Mouse (Mus musculus): ENCODE measurements around the gene Hist1h2bc. TPM values are rescaled to one million over a fixed set of nuclear protein-coding genes. Genes with fewer than 3 reads are reported as not detected.

The Hist1h2bc gene
- polyA plus RNA-seq, 1 experiment: 281 TPM

- DNase-seq (ENCODE audit: low read depth): no peak
Measured at GRCm38 (mm10) chr13:23737091-23737490, 53.1 kb downstream of the Hist1h2bc start.

GRCm38 (mm10) chr13:23738041-23738440 is 54.0 kb downstream of the Hist1h2bc start:
- no peak for DNase-seq (ENCODE audit: low read depth)

- DNase-seq (ENCODE audit: low read depth): no peak
Measured at GRCm38 (mm10) chr13:23738677-23739068, 54.7 kb downstream of the Hist1h2bc start, which contains the start of gene Hist1h1c. TSS of gene Hist1h1c (plus strand) at chr13:23738808.

GRCm38 (mm10) chr13:23739069-23739921 is 55.3 kb downstream of the Hist1h2bc start:
- no peak for DNase-seq (ENCODE audit: low read depth)

- DNase-seq (ENCODE audit: low read depth): no peak
Measured at GRCm38 (mm10) chr13:23739922-23740252, 55.9 kb downstream of the Hist1h2bc start.

- no peak for DNase-seq (ENCODE audit: low read depth)
Measured at GRCm38 (mm10) chr13:23740256-23740840, 56.3 kb downstream of the Hist1h2bc start.

- DNase-seq (ENCODE audit: low read depth): no peak
Measured at GRCm38 (mm10) chr13:23740910-23741309, 56.9 kb downstream of the Hist1h2bc start.

GRCm38 (mm10) chr13:23742007-23742406 is 58.0 kb downstream of the Hist1h2bc start:
- DNase-seq (ENCODE audit: low read depth): no peak

Other genes starting within 250 kb of the Hist1h2bc start
- 0.09 TPM in 1 of 2 replicates, not detected in the other for gene Btn1a1, start 218.3 kb upstream of the Hist1h2bc start, polyA plus RNA-seq (2012; rRNA removed)
- 0.09 TPM in 1 of 2 replicates, not detected in the other for gene Btn2a2, start 195.3 kb upstream of the Hist1h2bc start, polyA plus RNA-seq (2012; rRNA removed)
- 50.9 and 92.4 TPM in 2 replicates for gene Hist1h4h, start 153.1 kb upstream of the Hist1h2bc start, polyA plus RNA-seq (2012; rRNA removed)
- 20.4 and 27.6 TPM in 2 replicates for gene Hist1h2af, start 150.3 kb upstream of the Hist1h2bc start, polyA plus RNA-seq (2012; rRNA removed)
- 1.5 and 2.8 TPM in 2 replicates for gene Hist1h3g, start 148.8 kb upstream of the Hist1h2bc start, polyA plus RNA-seq (2012; rRNA removed)
- 0.61 and 0.81 TPM in 2 replicates for gene Hist1h2bh, start 140.8 kb upstream of the Hist1h2bc start, polyA plus RNA-seq (2012; rRNA removed)
- 1.9 and 2.1 TPM in 2 replicates for gene Hist1h3f, start 140.1 kb upstream of the Hist1h2bc start, polyA plus RNA-seq (2012; rRNA removed)
- gene Hist1h4f, start 132.6 kb upstream of the Hist1h2bc start, polyA plus RNA-seq (2012; rRNA removed): 3.9 and 8.5 TPM in 2 replicates
- gene Hist1h1d, start 130.9 kb upstream of the Hist1h2bc start, polyA plus RNA-seq (2012; rRNA removed): 0.19 and 0.24 TPM in 2 replicates
- 11.9 and 13.2 TPM in 2 replicates for gene Hist1h3e, start 121.8 kb upstream of the Hist1h2bc start, polyA plus RNA-seq (2012; rRNA removed)
- 0.49 and 1.3 TPM in 2 replicates for gene Hist1h2ae, start 113.0 kb upstream of the Hist1h2bc start, polyA plus RNA-seq (2012; rRNA removed)
- gene Hist1h2bg, start 112.8 kb upstream of the Hist1h2bc start, polyA plus RNA-seq (2012; rRNA removed): 18.7 and 22.4 TPM in 2 replicates
- gene Hist1h2bf, start 110.0 kb upstream of the Hist1h2bc start, polyA plus RNA-seq (2012; rRNA removed): 2.0 and 2.9 TPM in 2 replicates
- 1.3 and 2.0 TPM in 2 replicates for gene Hist1h2ad, start 109.8 kb upstream of the Hist1h2bc start, polyA plus RNA-seq (2012; rRNA removed)
- gene Hist1h3d, start 108.4 kb upstream of the Hist1h2bc start, polyA plus RNA-seq (2012; rRNA removed): 3.8 and 4.1 TPM in 2 replicates
- 6.9 and 9.6 TPM in 2 replicates for gene Hist1h4d, start 102.6 kb upstream of the Hist1h2bc start, polyA plus RNA-seq (2012; rRNA removed)
- 5.4 and 9.0 TPM in 2 replicates for gene Hist1h2be, start 63.1 kb upstream of the Hist1h2bc start, polyA plus RNA-seq (2012; rRNA removed)
- 3.1 and 3.9 TPM in 2 replicates for gene Hist1h1e, start 61.6 kb upstream of the Hist1h2bc start, polyA plus RNA-seq (2012; rRNA removed)
- 0.32 and 0.63 TPM in 2 replicates for gene Hist1h2ac, start 251 bp upstream of the Hist1h2bc start, polyA plus RNA-seq (2012; rRNA removed)
- not detected in 2 replicates for gene Hist1h1t, start 11.6 kb downstream of the Hist1h2bc start, polyA plus RNA-seq (2012; rRNA removed)
- 3.9 and 6.4 TPM in 2 replicates for gene Hist1h4c, start 14.3 kb downstream of the Hist1h2bc start, polyA plus RNA-seq (2012; rRNA removed)
- gene Hfe, start 26.7 kb downstream of the Hist1h2bc start, polyA plus RNA-seq (2012; rRNA removed): 21.7 and 43.9 TPM in 2 replicates
- gene Hist1h1c, start 54.6 kb downstream of the Hist1h2bc start, polyA plus RNA-seq (2012; rRNA removed): 70.6 and 72.3 TPM in 2 replicates
- gene Hist1h3c, start 61.4 kb downstream of the Hist1h2bc start, polyA plus RNA-seq (2012; rRNA removed): 2.4 and 3.3 TPM in 2 replicates
- 2.2 and 5.9 TPM in 2 replicates for gene Hist1h2bb, start 62.5 kb downstream of the Hist1h2bc start, polyA plus RNA-seq (2012; rRNA removed)
- 0.61 and 2.9 TPM in 2 replicates for gene Hist1h2ab, start 66.9 kb downstream of the Hist1h2bc start, polyA plus RNA-seq (2012; rRNA removed)
- gene Hist1h3b, start 68.1 kb downstream of the Hist1h2bc start, polyA plus RNA-seq (2012; rRNA removed): 1.4 and 3.1 TPM in 2 replicates
- 0.82 and 3.9 TPM in 2 replicates for gene Hist1h4b, start 72.8 kb downstream of the Hist1h2bc start, polyA plus RNA-seq (2012; rRNA removed)
- gene Hist1h4a, start 77.0 kb downstream of the Hist1h2bc start, polyA plus RNA-seq (2012; rRNA removed): 5.8 and 9.3 TPM in 2 replicates
- gene Hist1h3a, start 78.2 kb downstream of the Hist1h2bc start, polyA plus RNA-seq (2012; rRNA removed): 2.8 and 4.3 TPM in 2 replicates
- gene Hist1h1a, start 79.5 kb downstream of the Hist1h2bc start, polyA plus RNA-seq (2012; rRNA removed): not detected in 2 replicates
- gene Trim38, start 85.7 kb downstream of the Hist1h2bc start, polyA plus RNA-seq (2012; rRNA removed): 0.10 and 0.16 TPM in 2 replicates
- 0.04 TPM in 1 of 2 replicates, not detected in the other for gene Slc17a2, start 122.8 kb downstream of the Hist1h2bc start, polyA plus RNA-seq (2012; rRNA removed)
- gene Slc17a3, start 155.2 kb downstream of the Hist1h2bc start, polyA plus RNA-seq (2012; rRNA removed): 0.06 TPM in 1 of 2 replicates, not detected in the other
- 0.05 TPM in 1 of 2 replicates, not detected in the other for gene Slc17a1, start 183.6 kb downstream of the Hist1h2bc start, polyA plus RNA-seq (2012; rRNA removed)
- gene Slc17a4, start 230.8 kb downstream of the Hist1h2bc start, polyA plus RNA-seq (2012; rRNA removed): 0.08 and 0.10 TPM in 2 replicates
- 0.77 TPM in 1 of 2 replicates, not detected in the other for gene Hist1h2ba, start 250.0 kb downstream of the Hist1h2bc start, polyA plus RNA-seq (2012; rRNA removed)